Mouse (Mus musculus) induced T-regulatory cell, adult 2 months (primary cell): ENCODE measurements around the gene Sh2d2a.
"Not testable (repeated sequence)": the region's sequence is repeated elsewhere in the genome, so short reads cannot be mapped to it uniquely, and the experiment has no call there.

ENCODE experiments used
- DNase-seq: peaks from one replicate; pipeline ENCODE4 v3.0.0-alpha.2; 2012; ENCODE audit warnings: low read depth

Gene Sh2d2a

DNA sequence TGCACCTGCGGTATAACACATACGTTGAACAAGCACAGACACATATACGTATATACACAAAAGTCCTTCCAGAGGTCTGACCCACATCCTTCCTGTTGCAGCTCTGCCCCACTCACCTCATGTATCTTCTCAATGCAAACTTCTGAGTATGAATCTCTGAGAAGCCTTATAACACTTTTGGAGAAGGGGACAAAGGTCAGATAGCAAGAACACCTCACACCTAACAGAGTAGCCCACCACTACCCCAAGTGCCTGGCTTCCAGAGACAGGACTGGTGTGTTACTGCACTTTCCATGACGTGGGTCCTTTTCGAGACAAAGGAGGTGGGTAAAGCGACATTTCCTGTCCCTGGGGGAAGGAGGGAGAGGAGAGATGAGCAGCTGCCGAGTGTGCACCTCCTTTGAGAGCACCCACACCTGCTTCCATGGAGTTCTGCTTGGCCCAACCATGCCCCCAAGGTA is at the start of gene Sh2d2a:
Sh2d2a (plus strand) TSS at position 106 of the 461 bp plus-strand sequence.
- peak; percentile 96 for DNase-seq

DNA sequence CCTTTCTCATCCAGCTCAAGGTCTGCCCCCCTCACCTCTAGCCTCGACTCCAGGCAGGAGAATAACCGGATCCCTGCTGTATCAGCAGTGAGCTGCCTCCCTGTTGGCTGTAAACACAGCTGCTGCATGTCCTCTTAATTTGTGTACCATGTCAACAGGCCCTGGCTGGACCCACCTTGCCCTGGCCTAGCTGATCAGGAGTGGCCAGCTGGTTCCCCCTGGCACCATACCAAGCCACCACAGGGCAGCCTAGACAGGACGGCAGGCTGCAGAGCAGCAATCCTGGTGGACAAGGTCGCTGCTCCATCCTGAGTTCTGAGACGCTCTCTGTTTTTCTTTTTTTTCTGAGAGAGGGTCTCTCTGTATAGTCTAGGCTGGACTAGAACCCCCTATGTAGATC is 44.9 kb upstream of the Sh2d2a start:
- no peak for DNase-seq

DNA sequence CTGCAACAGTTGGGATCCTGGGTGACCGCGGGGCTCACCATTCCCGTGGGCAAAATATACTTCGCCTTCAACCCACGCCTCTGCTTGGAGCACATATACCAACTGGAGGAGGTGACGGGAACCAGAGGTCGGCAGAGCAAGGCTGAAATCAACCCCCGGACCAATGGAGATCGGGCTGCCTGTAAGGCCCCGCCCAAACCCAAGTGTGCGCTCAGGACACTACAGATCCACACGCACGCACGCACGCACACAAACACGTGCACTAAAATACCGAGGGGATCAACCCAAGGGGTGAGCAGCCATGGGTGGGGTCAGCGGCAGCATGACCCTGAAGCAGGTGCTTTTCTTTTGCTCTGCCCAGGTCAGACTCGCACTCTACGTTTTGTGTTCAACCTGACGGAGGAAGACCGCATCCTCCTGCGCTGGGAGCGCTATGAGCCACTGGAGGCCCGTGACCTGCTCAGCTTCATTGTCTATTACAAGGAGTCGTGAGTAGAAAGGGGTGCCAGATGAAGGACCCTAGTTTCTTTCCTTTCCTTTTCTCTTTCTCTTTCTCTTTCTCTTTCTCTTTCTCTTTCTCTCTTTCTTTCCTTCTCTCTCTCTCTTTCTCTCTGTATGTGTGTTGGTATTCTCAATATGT is 42.4 kb upstream of the Sh2d2a start:
- peak; percentile 74 for DNase-seq

DNA sequence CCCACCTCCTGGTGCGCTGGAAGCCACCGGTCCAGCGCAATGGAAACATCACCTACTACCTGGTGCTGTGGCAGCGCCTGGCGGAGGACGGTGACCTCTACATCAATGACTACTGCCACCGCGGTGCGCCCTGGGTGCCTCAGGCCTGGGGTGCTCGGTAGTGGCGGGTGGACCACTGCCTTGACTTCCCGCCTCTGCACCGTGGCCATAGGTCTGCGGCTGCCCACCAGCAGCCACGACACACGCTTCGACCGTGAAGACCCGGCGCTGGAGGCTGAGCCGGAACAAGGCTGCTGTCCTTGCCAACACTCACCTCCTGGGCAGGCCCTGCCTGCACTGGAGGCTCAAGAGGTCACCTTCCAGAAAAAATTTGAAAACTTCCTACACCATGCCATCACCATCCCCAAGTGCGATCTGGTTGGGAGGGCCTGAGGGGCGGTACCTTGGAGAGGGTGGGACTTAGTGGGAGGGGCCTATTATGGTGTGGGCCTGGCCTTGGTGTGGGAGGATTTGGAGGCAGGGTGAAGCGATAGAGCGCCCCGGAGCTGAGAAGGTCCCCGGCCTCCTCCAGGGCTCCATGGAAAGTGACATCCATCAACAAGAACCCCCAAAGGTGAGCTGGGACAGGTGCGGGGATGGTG is 37.1 kb upstream of the Sh2d2a start:
- no peak for DNase-seq

DNA sequence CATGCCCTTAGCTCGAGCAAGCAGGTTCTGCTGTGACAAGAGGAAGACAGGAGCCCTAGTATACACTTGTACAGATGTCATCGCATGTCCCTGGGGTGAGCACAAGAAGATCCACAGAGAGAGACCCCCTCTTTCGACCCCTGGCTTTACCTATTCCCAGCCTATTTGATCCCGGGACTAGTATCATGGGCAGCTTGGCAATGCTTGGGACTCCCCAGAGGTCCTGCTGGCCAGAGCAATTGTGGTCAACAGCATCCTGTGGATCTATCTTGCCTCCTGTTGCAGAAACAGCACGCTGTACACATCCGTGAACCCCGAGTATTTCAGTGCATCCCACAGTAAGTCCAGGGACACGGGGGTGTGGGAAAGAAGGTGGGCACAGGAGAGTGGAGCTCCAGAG is 35.3 kb upstream of the Sh2d2a start:
- DNase-seq: no peak

DNA sequence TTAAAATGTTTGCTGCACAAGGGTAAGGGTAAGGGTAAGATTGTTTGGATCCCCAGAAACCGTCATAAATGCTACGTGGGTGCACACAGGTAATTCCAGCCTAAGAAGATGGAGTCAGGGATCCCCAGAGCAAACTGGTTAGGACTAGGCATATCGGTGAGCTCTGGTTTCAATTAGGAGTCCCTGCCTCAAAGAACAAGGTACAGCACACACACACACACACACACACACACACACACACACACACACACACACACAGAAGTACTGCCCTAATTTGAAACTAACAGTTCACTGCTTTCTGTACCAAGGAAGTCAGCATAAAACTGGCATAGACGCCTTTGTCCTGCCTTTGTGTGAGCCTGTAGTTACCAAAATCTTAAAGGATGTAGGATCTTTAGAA is 34.1 kb upstream of the Sh2d2a start:
- DNase-seq: no peak

DNA sequence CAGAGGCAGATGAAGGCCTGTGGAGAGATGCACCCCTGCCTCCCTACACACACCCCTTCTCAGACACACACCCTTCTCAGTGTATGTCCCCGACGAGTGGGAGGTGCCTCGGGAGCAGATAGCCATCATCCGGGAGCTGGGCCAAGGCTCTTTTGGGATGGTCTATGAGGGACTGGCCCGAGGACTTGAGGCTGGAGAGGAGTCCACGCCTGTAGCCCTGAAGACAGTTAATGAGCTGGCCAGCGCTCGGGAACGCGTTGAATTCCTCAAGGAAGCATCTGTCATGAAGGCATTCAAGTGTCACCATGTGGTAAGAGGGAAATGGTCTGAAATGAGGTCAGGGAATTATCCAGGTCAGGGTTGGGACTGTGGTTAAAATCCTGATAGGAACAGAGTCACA is 33.7 kb upstream of the Sh2d2a start:
- no peak for DNase-seq

DNA sequence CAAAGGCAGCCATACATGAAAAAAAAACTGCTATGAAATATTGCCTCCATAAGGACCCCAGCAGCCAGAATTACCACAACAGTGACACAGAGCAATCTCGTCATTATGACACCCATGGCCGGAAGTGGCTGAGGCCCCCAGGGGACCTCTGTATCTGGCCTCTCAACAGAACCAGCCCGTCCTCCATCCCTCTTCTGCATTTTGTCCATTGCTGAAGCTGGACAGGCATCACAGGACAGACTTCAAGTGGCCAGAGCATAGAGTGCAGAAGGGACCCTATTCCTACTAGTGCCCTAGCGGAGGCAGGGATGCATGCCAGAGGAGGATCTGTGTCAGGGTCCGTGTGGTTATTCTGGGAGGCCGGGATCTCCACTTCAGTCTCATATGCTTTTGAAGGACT is 30.4 kb upstream of the Sh2d2a start:
- no peak for DNase-seq

DNA sequence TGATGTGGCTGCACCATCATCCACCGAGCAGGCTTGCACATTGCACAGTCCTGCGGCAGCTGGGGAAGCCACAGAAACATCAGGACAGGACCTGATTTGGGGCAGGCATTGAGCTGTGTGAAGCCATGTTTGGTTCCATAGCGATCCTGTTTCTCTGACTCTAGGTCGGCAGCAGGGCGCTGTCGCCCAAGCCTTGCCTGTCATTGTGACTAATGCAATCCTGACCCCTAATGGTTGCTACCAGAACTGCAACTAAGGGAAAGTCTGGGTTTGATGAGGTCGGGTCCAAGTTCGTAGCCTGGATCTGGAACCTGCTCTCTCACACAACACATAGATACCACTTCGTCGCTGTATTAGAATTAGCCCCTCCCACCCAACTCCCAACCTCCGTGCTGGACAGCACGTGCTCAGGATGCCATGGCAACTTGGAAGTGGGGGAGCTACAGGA is 29.9 kb upstream of the Sh2d2a start:
- DNase-seq: peak; percentile 94

DNA sequence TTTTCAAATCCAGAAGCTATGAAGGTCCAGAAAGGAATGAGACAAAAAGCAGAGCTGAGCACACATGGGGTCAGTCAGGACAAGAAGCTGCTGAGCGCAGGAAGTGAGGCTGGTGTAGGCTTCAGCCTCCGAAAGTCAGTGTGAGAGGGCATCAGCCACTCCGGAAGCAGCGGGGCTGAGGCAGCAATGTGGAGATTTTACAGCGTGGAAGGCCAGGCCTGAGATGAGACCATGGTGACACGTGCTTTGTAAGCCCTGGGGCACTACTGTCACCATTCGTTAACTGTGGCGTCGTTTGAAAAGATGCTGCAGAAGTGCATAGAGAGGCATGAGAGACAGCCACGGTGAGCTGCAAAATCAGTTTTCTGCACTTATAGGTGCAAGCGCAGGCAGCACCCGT is 28.3 kb upstream of the Sh2d2a start:
- DNase-seq: no peak

DNA sequence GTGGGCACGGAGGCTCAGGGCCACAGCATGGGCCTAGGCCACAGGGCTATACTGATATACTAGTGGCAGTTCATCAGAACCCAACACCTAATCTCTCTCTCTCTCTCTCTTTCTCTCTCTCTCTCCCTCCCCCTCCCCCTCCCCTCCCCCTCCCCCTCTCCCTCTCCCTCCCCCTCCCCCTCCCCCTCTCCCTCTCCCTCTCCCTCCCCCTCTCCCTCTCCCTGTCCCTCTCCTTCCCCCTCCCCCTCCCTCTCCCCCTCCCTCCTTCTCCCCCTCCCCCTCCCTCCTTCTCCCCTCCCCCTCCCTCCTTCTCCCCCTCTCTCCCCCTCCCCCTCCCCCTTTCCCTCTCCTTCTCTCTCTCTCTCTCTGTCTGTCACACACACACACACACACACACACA is 22.3 kb upstream of the Sh2d2a start, which contains the start of gene Pear1:
Pear1 (minus strand) TSS at position 101 of the 400 bp plus-strand sequence.
- not testable (repeated sequence) for DNase-seq

DNA sequence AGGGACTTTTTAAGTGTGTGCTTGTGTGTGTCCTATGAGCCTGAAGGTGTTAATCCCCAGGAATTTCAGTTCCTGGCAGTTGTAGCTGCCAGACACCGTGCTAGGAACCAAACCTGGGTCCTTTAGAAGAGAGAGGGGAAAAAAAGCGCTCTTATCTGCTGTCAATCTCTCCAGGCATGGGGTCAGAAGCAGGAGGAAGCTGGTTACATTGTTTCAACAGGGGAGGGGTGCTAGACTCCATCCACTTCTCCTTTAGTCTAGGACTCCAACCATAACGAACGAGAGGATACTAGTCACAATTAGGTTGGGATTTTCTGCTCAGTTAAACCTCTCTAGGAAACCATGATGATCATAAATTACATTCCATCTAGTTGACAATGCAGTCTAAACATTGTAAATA is 18.1 kb upstream of the Sh2d2a start:
- DNase-seq: no peak

DNA sequence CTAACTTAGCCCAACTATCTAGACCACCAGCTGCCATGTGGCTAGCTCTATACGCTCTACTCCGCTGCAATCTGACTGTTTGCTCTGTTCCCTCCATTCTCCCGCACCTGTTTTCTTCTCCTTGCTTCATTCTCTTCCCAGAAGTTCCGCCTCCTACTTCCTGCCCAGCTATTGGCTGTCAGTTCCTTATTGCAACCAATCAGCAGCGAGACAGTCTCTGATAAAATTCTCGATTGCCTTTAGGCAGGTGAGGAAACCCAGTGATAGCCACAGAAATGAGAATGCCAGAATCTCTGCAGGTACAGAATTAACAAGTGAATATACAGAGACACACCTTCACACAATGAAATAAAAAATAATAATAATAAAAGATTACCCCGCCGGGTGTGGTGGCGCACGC is 17.5 kb upstream of the Sh2d2a start:
- peak; percentile 34 for DNase-seq

DNA sequence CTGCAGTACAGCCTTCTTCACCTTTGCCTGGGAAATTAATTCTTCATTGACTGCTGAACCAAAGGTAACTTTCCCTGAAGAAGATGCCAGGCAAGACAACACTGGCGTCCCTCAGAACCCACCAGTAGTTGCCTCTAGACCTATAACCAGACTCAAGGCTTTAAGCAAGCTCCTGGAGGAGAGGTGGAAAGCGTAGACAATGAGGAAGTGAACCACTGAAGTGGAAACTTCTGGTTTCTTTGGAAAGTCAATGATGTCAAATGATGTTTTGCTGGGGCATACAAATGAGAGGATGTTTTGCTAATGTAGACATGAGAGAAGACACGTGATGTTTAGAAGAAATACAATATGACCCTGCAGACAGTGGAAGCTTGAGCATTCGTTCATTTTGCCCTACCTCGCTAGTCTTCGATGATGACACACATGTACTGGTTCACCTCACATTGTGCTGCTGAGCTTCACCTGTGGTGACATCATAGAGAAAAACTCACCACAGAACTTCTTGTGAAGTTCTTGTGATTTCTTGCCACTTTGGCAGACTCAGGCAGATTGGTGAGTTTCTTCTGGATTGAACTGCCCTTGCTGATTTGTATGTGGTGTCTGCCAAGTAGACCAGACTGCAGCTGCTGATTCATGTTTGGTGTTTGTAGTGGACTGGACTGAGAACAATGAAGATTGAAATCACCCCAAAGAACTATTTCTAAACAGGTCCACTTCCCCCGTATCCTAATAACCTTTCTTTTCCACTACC is 14.3 kb upstream of the Sh2d2a start:
- peak; percentile 65 for DNase-seq

DNA sequence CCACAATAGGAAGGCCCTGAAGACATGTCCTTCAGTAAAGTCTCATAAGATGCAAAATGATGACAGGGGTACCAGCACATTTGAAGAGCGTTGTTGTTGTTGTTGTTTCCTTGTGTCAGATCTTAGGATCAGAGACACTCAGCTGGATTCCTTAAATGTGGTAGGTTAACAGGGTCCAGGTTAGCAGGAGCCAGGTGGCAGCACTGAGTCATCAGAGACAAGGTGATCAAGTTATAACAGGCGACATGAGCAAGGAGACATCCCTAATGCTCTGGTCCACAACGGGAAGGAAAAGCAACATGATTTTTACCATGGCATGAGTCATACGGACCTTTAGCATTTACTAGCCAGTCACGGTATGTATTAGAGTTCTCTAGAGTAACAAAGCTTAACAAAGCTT is 13.1 kb upstream of the Sh2d2a start:
- peak; percentile 73 for DNase-seq

DNA sequence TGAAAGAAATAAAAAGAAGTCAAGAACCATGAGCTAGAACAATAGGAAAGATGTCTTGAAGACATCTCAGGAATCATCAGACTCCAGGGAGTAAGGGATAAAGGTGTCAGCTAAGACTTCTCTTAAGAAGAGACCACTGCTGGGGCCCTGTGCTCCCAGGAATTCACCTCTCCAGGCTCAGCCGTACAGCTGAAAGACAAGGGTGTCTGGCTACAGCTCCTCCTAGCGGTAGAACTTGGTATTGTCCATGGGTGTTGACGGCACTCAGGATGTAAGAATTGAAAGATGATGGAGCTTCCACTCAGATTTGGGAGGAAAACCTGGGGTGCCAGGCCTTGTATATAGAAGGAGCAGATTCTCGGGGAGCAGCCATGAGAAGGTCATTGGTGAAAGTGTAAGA is 7.9 kb upstream of the Sh2d2a start:
- DNase-seq: peak; percentile 93

DNA sequence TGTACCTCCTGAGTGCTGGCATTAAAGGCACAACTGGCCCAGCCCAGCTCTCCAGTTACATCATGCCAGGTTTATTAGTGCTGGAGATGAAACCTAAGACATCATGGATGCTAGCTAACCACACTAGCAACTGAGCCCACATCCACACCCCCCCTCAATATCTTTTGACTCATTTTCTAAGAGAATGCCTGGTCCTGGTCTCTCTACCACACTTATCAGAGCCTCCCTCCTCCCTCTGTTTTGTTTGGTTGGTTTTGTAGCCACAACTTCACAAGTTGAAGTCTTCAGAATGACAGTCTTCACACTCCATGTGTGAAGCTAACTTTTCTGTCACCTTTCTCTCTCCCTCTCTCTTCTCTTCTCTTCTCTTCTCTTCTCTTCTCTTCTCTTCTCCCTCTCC is 5.7 kb upstream of the Sh2d2a start:
- DNase-seq: peak; percentile 44

DNA sequence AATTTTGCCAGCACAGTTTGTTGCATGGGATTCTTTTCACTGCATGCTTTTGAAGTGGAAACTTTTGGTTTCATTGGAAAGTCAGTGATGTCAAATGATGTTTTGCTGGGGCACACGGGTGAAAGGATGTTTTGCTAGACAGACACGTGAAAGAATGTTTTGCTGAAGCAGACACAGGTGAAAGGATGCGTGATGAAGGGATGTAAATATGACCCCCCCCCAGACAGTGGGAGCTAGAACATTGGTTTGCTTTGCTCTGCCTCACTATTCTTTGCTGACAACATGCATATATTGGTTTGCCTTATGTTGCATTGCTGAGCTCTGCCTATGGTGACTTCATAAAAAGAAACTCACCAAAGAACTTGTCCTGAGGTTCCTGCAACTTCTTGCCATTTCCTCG is 1.6 kb upstream of the Sh2d2a start:
- DNase-seq: peak; percentile 87

DNA sequence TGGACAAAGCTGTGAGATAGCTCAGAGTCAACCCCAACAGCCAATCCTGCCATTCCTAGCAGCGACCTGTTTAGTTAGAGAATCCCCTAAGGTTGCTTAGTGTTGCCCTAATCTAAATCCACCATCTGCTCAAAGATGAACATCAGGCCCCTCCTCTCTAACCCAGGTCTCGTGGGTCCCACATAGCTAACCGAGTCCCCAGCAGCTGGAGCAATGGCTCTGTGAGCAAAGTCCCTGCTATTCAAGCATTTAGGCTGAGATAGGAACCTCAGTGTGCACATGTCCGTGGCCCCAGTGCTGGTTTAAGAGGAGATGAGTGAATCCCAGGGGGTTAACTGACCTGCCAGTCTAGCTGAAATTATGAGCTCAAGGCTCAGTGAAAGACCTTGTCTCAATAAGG is 369 bp upstream of the Sh2d2a start:
- DNase-seq: no peak

DNA sequence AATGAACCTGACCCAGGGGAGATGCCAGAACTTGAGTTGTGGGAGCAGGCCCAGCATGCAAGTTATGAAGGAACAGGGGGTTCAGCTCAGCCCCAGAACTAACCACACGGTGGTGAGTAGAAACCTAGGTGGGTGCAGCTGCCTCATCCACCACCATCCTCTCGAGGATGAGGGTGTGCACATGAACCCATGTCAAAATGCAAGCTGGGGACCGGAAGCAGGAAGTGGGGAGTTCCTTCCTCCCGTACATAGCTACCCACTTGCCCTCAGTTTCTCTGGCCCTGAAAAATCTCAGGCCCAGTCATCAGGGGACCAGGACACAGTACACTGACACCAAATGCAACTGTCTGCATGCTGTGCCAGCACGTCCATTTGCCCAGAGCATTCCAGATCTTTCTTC is 1.1 kb downstream of the Sh2d2a start:
- DNase-seq: peak; percentile 91

DNA sequence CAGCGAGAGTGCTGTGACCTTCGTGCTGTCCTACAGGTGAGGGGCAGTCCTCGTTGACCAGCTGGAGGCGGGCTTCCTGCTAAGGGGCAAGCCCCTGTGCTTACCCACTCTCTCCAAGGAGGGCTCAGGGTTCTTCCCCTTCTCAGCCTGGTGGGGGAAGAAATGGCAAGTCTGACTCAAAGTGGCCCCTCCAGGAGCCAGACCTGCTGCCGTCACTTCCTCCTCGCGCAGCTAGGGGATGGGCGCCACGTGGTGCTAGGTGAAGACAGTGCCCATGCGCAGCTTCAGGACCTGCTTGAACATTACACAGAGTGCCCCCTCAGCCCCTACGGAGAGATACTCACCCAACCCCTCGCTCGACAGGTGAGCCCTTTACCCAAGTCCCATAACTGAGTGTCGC is 2.6 kb downstream of the Sh2d2a start:
- DNase-seq: peak; percentile 84

DNA sequence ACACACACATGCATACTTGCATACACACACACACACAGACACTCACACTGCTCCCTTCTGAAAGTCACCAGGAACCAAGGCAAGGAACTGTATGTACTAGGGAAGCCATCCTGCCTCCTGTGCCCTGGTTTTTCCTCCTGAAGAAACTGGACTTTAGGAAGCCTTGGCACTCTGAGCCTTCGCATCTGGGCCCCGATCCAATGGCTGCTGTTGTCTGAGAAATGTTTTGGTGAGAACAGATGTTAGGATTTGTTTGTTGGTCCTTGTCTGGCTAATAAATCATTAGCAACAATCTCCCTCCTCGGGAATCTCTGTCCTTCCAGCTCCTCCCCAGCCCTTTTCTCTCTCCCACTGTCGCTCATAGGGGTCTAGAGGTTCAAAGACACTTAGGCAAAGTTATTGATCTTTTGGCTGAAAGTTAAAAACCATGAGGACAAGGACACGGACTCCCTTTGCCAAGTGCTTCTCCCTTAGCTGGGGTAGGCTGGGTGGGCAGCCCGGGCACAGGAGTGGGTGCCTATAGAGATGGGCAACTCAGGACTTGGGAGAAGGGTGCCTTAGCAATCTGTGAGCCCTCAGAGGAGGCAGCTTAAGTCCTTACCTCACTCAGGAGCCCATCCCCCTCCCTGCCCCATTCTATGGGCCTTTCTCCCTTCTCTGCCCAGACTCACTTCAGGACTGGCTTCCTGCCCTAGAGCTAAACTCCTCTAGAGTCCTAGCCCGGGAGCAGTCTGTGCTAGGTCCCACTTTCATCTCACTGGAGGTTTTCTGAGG is 8.4 kb downstream of the Sh2d2a start:
- DNase-seq: peak; percentile 19
